Mouse (Mus musculus): ENCODE measurements around the gene Serpina10. TPM values are rescaled to one million over a fixed set of nuclear protein-coding genes. Genes with fewer than 3 reads are reported as not detected.
"Not testable (repeated sequence)": the region's sequence is repeated elsewhere in the genome, so short reads cannot be mapped to it uniquely, and the experiment has no call there.

Gene Serpina10
- polyA plus RNA-seq (2012; rRNA removed) (0.01 TPM in 1 of 2 replicates, not detected in the other), polyA plus RNA-seq (2014; fragmentation: Nextera tagmentation; extraction: Ambion mirVana) (not detected in 2 replicates)

DNA sequence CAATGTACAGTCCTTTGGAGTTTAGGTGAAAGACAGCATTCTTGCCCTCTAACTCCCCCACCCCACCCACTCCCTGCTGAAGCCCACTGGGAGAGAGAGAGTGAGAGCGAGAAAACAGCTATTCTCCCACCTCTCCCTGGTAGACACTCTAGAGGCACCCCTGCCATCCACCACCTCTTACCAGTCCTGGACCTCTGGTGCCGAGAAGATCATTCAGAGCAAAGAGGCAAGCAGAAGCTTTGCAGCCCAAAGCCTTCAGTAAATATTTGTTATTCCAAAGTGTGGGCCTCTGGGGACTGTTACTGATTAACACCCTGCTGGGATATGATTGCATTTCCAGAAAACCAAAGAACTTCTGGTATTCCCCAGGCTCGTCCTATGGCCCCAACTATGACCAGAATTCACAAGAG, at the start of gene Serpina10:
TSS of gene Serpina10 (minus strand) at position 242 of the 410 bp plus-strand sequence.
- H3K9ac ChIP-seq (ENCODE audit: low read depth, low read length, severe bottlenecking), result no peak within 1 kb of the TSS
- H3K4me2 ChIP-seq (replicated peaks; ENCODE audit: low read depth, low read length, severe bottlenecking), result no peak within 1 kb of the TSS
- H3K9me3 ChIP-seq (ENCODE audit: control insufficient read depth, low read length), result no peaks in the 10 kb centered on the region
- H3K4me3 ChIP-seq (replicated peaks; ENCODE audit: low read length), result no peak within 1 kb of the TSS
- no peak within 1 kb of the TSS for H3K27ac ChIP-seq (replicated peaks; ENCODE audit: low read depth, low read length)
- WGBS, result 63% methylated on average over 3 of the region's 3 CpGs
- no peaks in the 10 kb centered on the region for H3K36me3 ChIP-seq (ENCODE audit: control insufficient read depth, insufficient read depth, low read length)
- no peaks in the 10 kb centered on the region for H3K27me3 ChIP-seq (ENCODE audit: control insufficient read depth, insufficient read depth, low read length)
- H3K4me1 ChIP-seq (ENCODE audit: control insufficient read depth, insufficient read depth, low read length), result no peaks in the 10 kb centered on the region
- DNase-seq (ENCODE audit: low spot score), result no peak
- TF ChIP-seq POLR2A (IDR thresholded peaks at IDR 0.05; ENCODE audit: borderline replicate concordance, extremely low read depth, insufficient read depth, insufficient read length), result no peak
- ATAC-seq (ENCODE audit: low FRiP score, low read depth), result no peak

DNA sequence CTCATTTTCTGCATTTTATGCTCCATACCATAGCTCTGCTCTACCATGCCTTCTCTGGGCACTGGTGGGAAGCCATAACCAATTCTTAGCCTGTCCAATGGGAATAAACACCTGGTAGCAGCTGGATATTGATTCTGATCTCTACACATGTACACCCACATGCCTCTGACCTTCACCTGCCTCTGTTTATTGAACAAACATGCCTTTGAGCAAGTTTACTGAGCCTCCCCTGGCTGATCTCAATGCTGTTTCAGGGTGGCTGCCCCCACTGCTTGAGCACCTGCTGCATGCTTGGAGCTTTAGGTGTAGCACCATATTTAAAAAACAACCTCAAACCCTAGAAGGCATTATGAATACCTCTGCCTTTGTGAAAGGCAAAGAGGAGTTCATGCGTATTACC, 48.6 kb upstream of the Serpina10 start:
- H3K27me3 ChIP-seq (ENCODE audit: control insufficient read depth, insufficient read depth, low read length); H3K4me1 ChIP-seq (ENCODE audit: control insufficient read depth, insufficient read depth, low read length); H3K9ac ChIP-seq (ENCODE audit: low read depth, low read length, severe bottlenecking); ATAC-seq (ENCODE audit: low FRiP score, low read depth); H3K4me3 ChIP-seq (replicated peaks; ENCODE audit: low read length); H3K27ac ChIP-seq (replicated peaks; ENCODE audit: low read depth, low read length); DNase-seq (ENCODE audit: low spot score); H3K36me3 ChIP-seq (ENCODE audit: control insufficient read depth, insufficient read depth, low read length); H3K4me2 ChIP-seq (replicated peaks; ENCODE audit: low read depth, low read length, severe bottlenecking); H3K9me3 ChIP-seq (ENCODE audit: control insufficient read depth, low read length): not testable (repeated sequence)
- WGBS, result 88% methylated on average over 1 of the region's 1 CpGs

DNA sequence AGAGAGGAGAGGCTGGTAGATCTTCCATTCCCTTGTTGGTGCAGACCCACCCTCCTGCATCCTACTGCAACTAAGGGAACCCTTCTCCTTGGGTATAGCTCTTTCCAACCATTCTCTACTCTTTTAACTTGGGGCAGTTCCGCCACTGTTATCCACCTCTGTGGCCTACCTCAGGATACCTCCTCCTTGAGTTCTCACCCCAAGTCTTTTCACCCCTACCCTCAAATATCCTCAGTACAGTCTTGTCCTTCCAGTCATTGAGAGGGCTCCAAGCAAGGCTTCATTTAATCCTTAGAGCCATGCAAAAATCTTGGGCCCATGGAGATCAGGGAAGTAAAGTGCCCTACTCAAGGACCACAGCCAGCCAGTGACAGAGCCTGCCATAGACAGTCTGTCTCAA, 44.8 kb upstream of the Serpina10 start, which contains the start of gene Serpina16:
TSS of gene Serpina16 (minus strand) at position 101 of the 400 bp plus-strand sequence.
- Histone ChIP-seq H3K27ac (replicated peaks; ENCODE audit: low read depth, low read length) (no peak within 1 kb of the TSS), H3K4me3 (replicated peaks; ENCODE audit: low read length) (no peak within 1 kb of the TSS), H3K9me3 (ENCODE audit: control insufficient read depth, low read length) (no peaks in the 10 kb centered on the region), H3K9ac (ENCODE audit: low read depth, low read length, severe bottlenecking) (no peak within 1 kb of the TSS), H3K4me1 (ENCODE audit: control insufficient read depth, insufficient read depth, low read length) (no peaks in the 10 kb centered on the region), H3K36me3 (ENCODE audit: control insufficient read depth, insufficient read depth, low read length) (no peaks in the 10 kb centered on the region), H3K4me2 (replicated peaks; ENCODE audit: low read depth, low read length, severe bottlenecking) (no peak within 1 kb of the TSS), H3K27me3 (ENCODE audit: control insufficient read depth, insufficient read depth, low read length) (no peaks in the 10 kb centered on the region)
- ATAC-seq (ENCODE audit: low FRiP score, low read depth) (no peak), DNase-seq (ENCODE audit: low spot score) (no peak)
- TF ChIP-seq POLR2A (IDR thresholded peaks at IDR 0.05; ENCODE audit: borderline replicate concordance, extremely low read depth, insufficient read depth, insufficient read length), result no peak
- WGBS, result 74% methylated on average over 1 of the region's 1 CpGs

DNA sequence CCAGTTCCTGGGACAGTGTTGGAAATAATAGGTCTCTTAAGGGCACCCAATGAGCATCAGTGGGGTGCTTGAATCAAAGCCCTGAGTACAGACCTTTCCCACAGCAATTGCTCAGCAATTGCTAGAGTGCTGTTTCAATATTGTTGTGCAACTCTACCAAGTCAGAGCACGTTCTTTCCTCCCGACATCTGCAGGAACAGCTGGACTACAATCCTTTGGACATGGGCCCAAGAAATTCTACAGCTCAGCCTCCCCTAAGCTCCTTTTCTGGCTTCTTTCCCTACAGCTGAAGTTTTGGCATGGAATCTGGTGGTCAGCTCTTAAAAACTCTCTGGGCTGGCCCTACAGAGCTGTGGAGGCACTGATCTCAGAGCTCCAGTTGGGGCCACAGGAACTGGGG, 41.9 kb upstream of the Serpina10 start:
- Histone ChIP-seq H3K27ac (replicated peaks; ENCODE audit: low read depth, low read length) (no peak overlapping the region), H3K27me3 (ENCODE audit: control insufficient read depth, insufficient read depth, low read length) (no peaks in the 10 kb centered on the region), H3K9me3 (ENCODE audit: control insufficient read depth, low read length) (no peaks in the 10 kb centered on the region), H3K4me1 (ENCODE audit: control insufficient read depth, insufficient read depth, low read length) (no peaks in the 10 kb centered on the region), H3K36me3 (ENCODE audit: control insufficient read depth, insufficient read depth, low read length) (no peaks in the 10 kb centered on the region), H3K4me3 (replicated peaks; ENCODE audit: low read length) (no peak overlapping the region), H3K4me2 (replicated peaks; ENCODE audit: low read depth, low read length, severe bottlenecking) (no peak overlapping the region), H3K9ac (ENCODE audit: low read depth, low read length, severe bottlenecking) (no peak overlapping the region)
- no peak for ATAC-seq (ENCODE audit: low FRiP score, low read depth)
- TF ChIP-seq POLR2A (IDR thresholded peaks at IDR 0.05; ENCODE audit: borderline replicate concordance, extremely low read depth, insufficient read depth, insufficient read length), result no peak
- DNase-seq (ENCODE audit: low spot score), result peak; percentile 75
- 48% methylated on average over 2 of the region's 2 CpGs for WGBS

DNA sequence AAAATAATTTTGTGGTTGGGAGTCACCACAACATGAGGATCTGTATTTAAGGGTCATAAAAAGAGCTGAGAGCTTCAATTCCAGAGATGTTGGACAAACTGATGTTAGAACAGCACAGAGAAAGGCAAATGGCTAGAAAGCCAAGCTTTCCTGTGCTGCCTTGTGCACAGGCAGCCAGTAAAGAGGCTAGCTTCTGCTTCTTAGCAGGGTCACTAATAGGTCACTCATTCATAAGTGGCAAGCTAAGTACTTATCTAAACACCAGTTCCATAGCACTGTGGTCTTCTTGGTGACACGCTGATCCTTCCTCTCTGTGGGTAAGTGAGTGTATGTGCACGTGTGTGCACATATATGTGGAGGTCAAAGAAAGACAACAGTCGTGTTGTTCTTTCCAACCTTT, 40.2 kb upstream of the Serpina10 start:
- no peaks in the 10 kb centered on the region for H3K36me3 ChIP-seq (ENCODE audit: control insufficient read depth, insufficient read depth, low read length)
- DNase-seq (ENCODE audit: low spot score), result no peak
- no peak for TF ChIP-seq POLR2A (IDR thresholded peaks at IDR 0.05; ENCODE audit: borderline replicate concordance, extremely low read depth, insufficient read depth, insufficient read length)
- H3K27ac ChIP-seq (replicated peaks; ENCODE audit: low read depth, low read length), result no peak overlapping the region
- H3K9ac ChIP-seq (ENCODE audit: low read depth, low read length, severe bottlenecking), result no peak overlapping the region
- H3K4me3 ChIP-seq (replicated peaks; ENCODE audit: low read length), result no peak overlapping the region
- no peaks in the 10 kb centered on the region for H3K9me3 ChIP-seq (ENCODE audit: control insufficient read depth, low read length)
- no peak overlapping the region for H3K4me2 ChIP-seq (replicated peaks; ENCODE audit: low read depth, low read length, severe bottlenecking)
- no peaks in the 10 kb centered on the region for H3K27me3 ChIP-seq (ENCODE audit: control insufficient read depth, insufficient read depth, low read length)
- no peaks in the 10 kb centered on the region for H3K4me1 ChIP-seq (ENCODE audit: control insufficient read depth, insufficient read depth, low read length)
- WGBS, result 80% methylated on average over 3 of the region's 3 CpGs
- no peak for ATAC-seq (ENCODE audit: low FRiP score, low read depth)

DNA sequence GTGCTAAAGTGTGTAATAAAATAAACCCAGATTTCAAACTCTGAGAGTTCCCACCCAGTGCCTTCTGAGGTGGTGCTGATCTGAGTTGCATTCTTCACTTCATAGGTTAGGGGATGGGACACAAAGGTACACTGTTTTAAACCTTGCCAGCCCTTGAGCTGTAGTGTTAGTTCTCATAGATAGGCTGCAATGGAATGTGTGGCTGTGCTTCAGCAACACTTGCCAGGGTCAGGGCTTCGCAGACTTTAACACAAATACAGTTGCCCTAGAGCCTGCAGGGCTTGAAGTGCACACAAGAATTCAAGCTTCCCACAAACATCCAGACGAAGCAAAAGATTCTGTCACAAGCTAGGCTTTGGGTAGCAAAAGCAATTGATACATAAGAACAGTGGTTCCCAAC, 39.7 kb upstream of the Serpina10 start:
- Histone ChIP-seq H3K4me1 (ENCODE audit: control insufficient read depth, insufficient read depth, low read length) (no peaks in the 10 kb centered on the region), H3K27me3 (ENCODE audit: control insufficient read depth, insufficient read depth, low read length) (no peaks in the 10 kb centered on the region), H3K9ac (ENCODE audit: low read depth, low read length, severe bottlenecking) (no peak overlapping the region), H3K36me3 (ENCODE audit: control insufficient read depth, insufficient read depth, low read length) (no peaks in the 10 kb centered on the region), H3K27ac (replicated peaks; ENCODE audit: low read depth, low read length) (no peak overlapping the region), H3K9me3 (ENCODE audit: control insufficient read depth, low read length) (no peaks in the 10 kb centered on the region), H3K4me3 (replicated peaks; ENCODE audit: low read length) (no peak overlapping the region), H3K4me2 (replicated peaks; ENCODE audit: low read depth, low read length, severe bottlenecking) (no peak overlapping the region)
- DNase-seq (ENCODE audit: low spot score) (no peak), ATAC-seq (ENCODE audit: low FRiP score, low read depth) (no peak)
- no peak for TF ChIP-seq POLR2A (IDR thresholded peaks at IDR 0.05; ENCODE audit: borderline replicate concordance, extremely low read depth, insufficient read depth, insufficient read length)
- WGBS, result 59% methylated on average over 2 of the region's 2 CpGs

Measured in limb, embryonic 14.5 days (tissue).